Mouse (Mus musculus): ENCODE data around the gene Dok4. TPM values are rescaled to one million over a fixed set of nuclear protein-coding genes. Genes with fewer than 3 reads are reported as not detected.

Dok4 gene
- 42.7 and 47.5 TPM in 2 replicates for polyA plus RNA-seq (2015; fragmentation: Nextera tagmentation; extraction: Ambion mirVana)

DNA sequence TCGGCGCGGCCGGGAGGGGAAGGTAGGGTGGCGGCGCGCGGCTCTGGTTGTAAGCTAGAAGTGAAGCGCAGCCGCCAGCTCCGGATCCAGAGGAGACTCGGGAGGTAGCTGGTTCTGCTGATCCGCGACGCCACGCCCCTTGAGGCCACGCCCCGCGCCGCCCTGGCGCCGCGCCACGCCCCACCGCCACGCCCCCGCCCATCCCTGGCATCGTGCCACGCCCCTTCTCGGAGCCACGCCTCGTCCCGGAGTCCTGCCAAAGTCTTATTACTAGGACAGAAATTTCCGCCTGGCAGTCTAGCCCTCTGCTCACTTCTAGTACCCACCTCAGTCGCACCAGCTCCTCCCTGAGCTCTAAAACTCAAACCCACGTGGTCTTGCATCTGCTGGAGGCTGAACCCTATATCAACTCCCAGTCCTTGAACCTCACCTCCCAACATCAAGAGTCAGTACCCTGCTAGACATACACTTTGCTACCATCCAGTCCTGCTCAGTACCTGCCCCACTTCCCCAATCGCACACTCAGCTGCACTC lies at the start of gene Dok4:
TSS of gene Dok4 (minus strand) at position 134 of the 534 bp plus-strand sequence.
- TF ChIP-seq EP300 (IDR thresholded peaks at IDR 0.05) (no peak), CTCF (IDR thresholded peaks at IDR 0.05) (no peak)
- H3K4me3 ChIP-seq (ENCODE audit: low read depth, low read length), result peak within 1 kb of the TSS; percentile 65
- H3K4me1 ChIP-seq (ENCODE audit: insufficient read depth, low read depth, low read length), result peaks cover 21% of the 10 kb centered on the region
- no peaks in the 10 kb centered on the region for H3K27me3 ChIP-seq (replicated peaks; ENCODE audit: insufficient read depth, low read length)
- H3K4me2 ChIP-seq (replicated peaks; ENCODE audit: low read depth, low read length), result peak within 1 kb of the TSS; percentile 85
- H3K36me3 ChIP-seq (ENCODE audit: insufficient read depth, low read length), result no peaks in the 10 kb centered on the region
- H3K27ac ChIP-seq (ENCODE audit: low read length), result peak within 1 kb of the TSS; percentile 85
- peak; percentile 83 for ATAC-seq
- H3K9ac ChIP-seq (replicated peaks; ENCODE audit: low read depth), result peak within 1 kb of the TSS; percentile 68
- peak; percentile 95 for DNase-seq (ENCODE audit: low spot score)
- WGBS, result 2% methylated on average over 15 of the region's 37 CpGs
- no peaks in the 10 kb centered on the region for H3K9me3 ChIP-seq (ENCODE audit: low read length)

DNA sequence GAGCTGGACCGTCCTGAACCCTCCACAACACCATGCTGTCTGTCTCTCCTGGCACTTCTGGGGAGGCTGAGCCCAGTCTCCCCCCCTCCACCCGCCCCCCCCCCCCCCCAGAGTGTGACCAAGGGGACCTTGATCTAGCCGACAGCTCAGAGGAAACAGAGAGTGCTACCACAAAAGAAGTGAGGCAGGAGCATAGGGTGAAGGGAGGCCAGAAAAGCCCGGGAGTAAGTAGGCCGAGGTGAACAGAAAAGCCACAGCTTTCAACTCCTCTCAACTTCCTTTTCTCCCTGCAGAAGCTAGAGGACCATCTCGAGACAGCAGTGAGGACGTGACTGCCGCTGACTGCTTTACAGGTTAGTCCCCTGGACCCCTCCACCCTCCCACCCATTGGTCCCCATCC lies 47.3 kb upstream of the Dok4 start, which contains the start of gene Adgrg5:
TSS of gene Adgrg5 (plus strand) at position 290 of the 400 bp plus-strand sequence.
- ATAC-seq, result no peak
- no peak for DNase-seq (ENCODE audit: low spot score)
- Histone ChIP-seq H3K9ac (replicated peaks; ENCODE audit: low read depth) (no peak within 1 kb of the TSS), H3K27ac (ENCODE audit: low read length) (no peak within 1 kb of the TSS), H3K9me3 (ENCODE audit: low read length) (no peaks in the 10 kb centered on the region), H3K4me1 (ENCODE audit: insufficient read depth, low read depth, low read length) (no peaks in the 10 kb centered on the region), H3K36me3 (ENCODE audit: insufficient read depth, low read length) (no peaks in the 10 kb centered on the region), H3K4me2 (replicated peaks; ENCODE audit: low read depth, low read length) (no peak within 1 kb of the TSS), H3K27me3 (replicated peaks; ENCODE audit: insufficient read depth, low read length) (no peaks in the 10 kb centered on the region), H3K4me3 (ENCODE audit: low read depth, low read length) (no peak within 1 kb of the TSS)
- TF ChIP-seq CTCF (IDR thresholded peaks at IDR 0.05), result no peak
- no peak for TF ChIP-seq EP300 (IDR thresholded peaks at IDR 0.05)
- 46% methylated on average over 6 of the region's 8 CpGs for WGBS

DNA sequence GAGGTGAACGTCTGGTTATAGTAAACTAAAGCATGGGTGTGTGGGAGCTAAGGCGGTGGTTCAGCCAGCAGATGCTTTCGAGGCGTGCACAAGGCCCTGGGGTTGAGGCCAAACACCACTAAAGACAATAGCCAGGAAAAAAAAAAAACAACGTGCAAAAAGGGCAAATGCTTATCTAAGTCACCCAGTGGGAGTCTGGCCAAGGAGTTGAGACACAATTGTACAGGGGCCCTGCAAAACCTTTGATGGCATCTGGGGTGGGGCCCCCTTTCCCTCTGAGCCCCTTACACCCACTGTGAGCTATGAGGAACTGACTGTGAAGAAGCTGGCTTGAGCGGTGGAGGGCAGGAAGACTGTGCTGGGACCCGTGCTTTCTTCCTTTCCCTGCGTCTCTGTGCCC lies 46.5 kb upstream of the Dok4 start:
- Histone ChIP-seq H3K4me1 (ENCODE audit: insufficient read depth, low read depth, low read length) (0 out of 2 replicates have a peak, but pooled peaks cover 3% of the 10 kb centered on the region), H3K4me3 (ENCODE audit: low read depth, low read length) (no peak overlapping the region), H3K9me3 (ENCODE audit: low read length) (no peaks in the 10 kb centered on the region), H3K9ac (replicated peaks; ENCODE audit: low read depth) (no peak overlapping the region), H3K36me3 (ENCODE audit: insufficient read depth, low read length) (no peaks in the 10 kb centered on the region), H3K4me2 (replicated peaks; ENCODE audit: low read depth, low read length) (no peak overlapping the region), H3K27ac (ENCODE audit: low read length) (no peak overlapping the region), H3K27me3 (replicated peaks; ENCODE audit: insufficient read depth, low read length) (no peaks in the 10 kb centered on the region)
- peak; percentile 57; the same call in 1 of the 2 replicates for TF ChIP-seq EP300 (IDR thresholded peaks at IDR 0.05)
- TF ChIP-seq CTCF (IDR thresholded peaks at IDR 0.05), result no peak
- peak; percentile 45 for DNase-seq (ENCODE audit: low spot score)
- peak; percentile 21; the same call in 1 of the 2 replicates for ATAC-seq
- WGBS, result 19% methylated on average over 8 of the region's 8 CpGs

DNA sequence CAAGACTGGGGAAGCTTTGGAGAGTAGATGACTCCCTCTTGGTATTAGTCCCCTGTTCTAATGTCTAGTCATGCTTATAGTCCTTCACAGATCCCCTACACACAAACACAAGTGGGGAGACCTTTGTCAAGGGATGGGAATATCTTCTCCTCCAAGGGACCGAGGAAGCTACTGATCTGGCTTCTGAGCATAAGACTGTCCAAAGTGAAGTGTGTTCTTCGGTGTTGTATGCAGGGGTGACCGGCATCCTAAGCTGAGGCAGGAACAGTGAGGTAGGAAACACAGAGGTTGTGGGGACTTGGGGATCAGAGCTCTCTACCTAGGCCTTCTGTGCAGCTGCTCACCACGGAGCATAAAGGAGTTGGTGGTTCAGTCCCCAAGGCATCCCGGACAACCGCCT lies 46.0 kb upstream of the Dok4 start:
- ATAC-seq (no peak), DNase-seq (ENCODE audit: low spot score) (no peak)
- Histone ChIP-seq H3K27ac (ENCODE audit: low read length) (no peak overlapping the region), H3K4me1 (ENCODE audit: insufficient read depth, low read depth, low read length) (0 out of 2 replicates have a peak, but pooled peaks cover 3% of the 10 kb centered on the region), H3K4me3 (ENCODE audit: low read depth, low read length) (no peak overlapping the region), H3K36me3 (ENCODE audit: insufficient read depth, low read length) (no peaks in the 10 kb centered on the region), H3K9ac (replicated peaks; ENCODE audit: low read depth) (no peak overlapping the region), H3K9me3 (ENCODE audit: low read length) (no peaks in the 10 kb centered on the region), H3K4me2 (replicated peaks; ENCODE audit: low read depth, low read length) (no peak overlapping the region), H3K27me3 (replicated peaks; ENCODE audit: insufficient read depth, low read length) (no peaks in the 10 kb centered on the region)
- TF ChIP-seq EP300 (IDR thresholded peaks at IDR 0.05) (no peak), CTCF (IDR thresholded peaks at IDR 0.05) (no peak)
- WGBS, result 50% methylated on average over 6 of the region's 6 CpGs

DNA sequence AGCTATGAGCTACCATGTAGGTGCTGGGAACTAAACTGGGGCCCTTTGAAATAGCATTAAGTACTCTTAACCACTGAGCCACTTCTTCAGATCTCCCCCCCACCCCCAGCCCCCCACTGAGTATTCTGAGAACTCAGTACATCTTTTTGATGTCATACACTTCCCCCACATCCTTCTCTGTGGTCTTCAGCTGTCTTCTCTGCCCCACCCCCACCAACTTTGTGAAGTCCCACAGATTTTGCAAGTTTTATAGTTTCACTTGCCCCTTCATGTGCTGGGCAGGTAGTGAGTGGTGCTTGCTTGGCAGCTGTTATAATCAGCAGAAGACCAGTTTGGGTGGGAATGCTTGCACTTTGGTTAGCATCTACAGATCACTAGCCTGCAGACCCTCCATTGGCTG lies 43.1 kb upstream of the Dok4 start:
- ATAC-seq, result no peak
- H3K9me3 ChIP-seq (ENCODE audit: low read length), result no peaks in the 10 kb centered on the region
- H3K4me2 ChIP-seq (replicated peaks; ENCODE audit: low read depth, low read length), result no peak overlapping the region
- no peak overlapping the region for H3K9ac ChIP-seq (replicated peaks; ENCODE audit: low read depth)
- H3K36me3 ChIP-seq (ENCODE audit: insufficient read depth, low read length), result no peaks in the 10 kb centered on the region
- no peak overlapping the region for H3K4me3 ChIP-seq (ENCODE audit: low read depth, low read length)
- H3K4me1 ChIP-seq (ENCODE audit: insufficient read depth, low read depth, low read length), result peaks cover 22% of the 10 kb centered on the region; the same call in 1 of the 2 replicates
- TF ChIP-seq CTCF (IDR thresholded peaks at IDR 0.05), result no peak
- TF ChIP-seq EP300 (IDR thresholded peaks at IDR 0.05), result no peak
- H3K27me3 ChIP-seq (replicated peaks; ENCODE audit: insufficient read depth, low read length), result no peaks in the 10 kb centered on the region
- DNase-seq (ENCODE audit: low spot score), result no peak
- no peak overlapping the region for H3K27ac ChIP-seq (ENCODE audit: low read length)

DNA sequence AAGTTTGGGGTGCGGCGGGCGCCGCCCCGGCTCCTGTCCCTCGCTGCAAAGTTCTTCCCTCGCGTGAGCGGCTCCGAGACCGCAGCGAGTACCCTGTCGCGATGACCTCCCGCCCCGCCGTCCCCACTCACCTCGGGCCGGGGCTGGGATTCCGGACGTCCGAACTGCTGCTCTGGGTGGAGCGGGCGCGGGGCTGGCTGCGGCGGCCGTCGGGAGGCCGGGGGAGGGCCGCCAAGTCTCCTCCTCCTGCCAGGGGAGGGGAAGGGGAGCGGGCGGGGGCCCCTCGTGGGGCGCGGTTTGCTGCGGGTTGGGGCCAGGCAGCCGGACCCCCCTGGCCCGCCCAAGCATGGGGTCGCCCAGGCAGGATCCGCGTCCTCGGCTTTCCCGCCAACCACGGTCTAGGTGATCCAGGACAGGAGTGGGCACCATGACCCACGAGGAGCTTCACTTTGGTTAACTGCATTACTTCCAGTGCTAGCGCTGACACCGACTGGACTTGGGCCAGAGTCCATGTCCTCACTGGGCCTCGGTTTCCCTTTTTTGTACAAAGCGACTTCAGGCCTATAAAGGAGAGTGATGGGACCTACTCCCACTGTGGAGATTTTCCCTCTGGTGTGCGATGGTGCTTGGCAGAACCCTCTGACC lies 41.8 kb upstream of the Dok4 start, which contains the start of gene Ccdc102a:
TSS of gene Ccdc102a (minus strand) at position 248 of the 645 bp plus-strand sequence.
- Histone ChIP-seq H3K27ac (ENCODE audit: low read length) (peak within 1 kb of the TSS; percentile 71), H3K4me3 (ENCODE audit: low read depth, low read length) (peak within 1 kb of the TSS; percentile 84), H3K9ac (replicated peaks; ENCODE audit: low read depth) (peak within 1 kb of the TSS; percentile 78), H3K27me3 (replicated peaks; ENCODE audit: insufficient read depth, low read length) (no peaks in the 10 kb centered on the region), H3K4me1 (ENCODE audit: insufficient read depth, low read depth, low read length) (peaks cover 22% of the 10 kb centered on the region; the same call in 1 of the 2 replicates), H3K4me2 (replicated peaks; ENCODE audit: low read depth, low read length) (peak within 1 kb of the TSS; percentile 83), H3K9me3 (ENCODE audit: low read length) (no peaks in the 10 kb centered on the region), H3K36me3 (ENCODE audit: insufficient read depth, low read length) (no peaks in the 10 kb centered on the region)
- DNase-seq (ENCODE audit: low spot score) (no peak), ATAC-seq (peak; percentile 62)
- WGBS, result 2% methylated on average over 33 of the region's 51 CpGs
- TF ChIP-seq EP300 (IDR thresholded peaks at IDR 0.05) (no peak), CTCF (IDR thresholded peaks at IDR 0.05) (no peak)
